Mouse (Mus musculus): Measurements from ENCODE around the gene Tctn1.

Gene Tctn1

GRCm38 (mm10) chr5:122263933-122264905, at the start of gene Tctn1:
Gene Tctn1, minus strand, starts transcription at chr5:122264460.
- peak; percentile 85 for DNase-seq (ENCODE audit: low spot score)

DNA sequence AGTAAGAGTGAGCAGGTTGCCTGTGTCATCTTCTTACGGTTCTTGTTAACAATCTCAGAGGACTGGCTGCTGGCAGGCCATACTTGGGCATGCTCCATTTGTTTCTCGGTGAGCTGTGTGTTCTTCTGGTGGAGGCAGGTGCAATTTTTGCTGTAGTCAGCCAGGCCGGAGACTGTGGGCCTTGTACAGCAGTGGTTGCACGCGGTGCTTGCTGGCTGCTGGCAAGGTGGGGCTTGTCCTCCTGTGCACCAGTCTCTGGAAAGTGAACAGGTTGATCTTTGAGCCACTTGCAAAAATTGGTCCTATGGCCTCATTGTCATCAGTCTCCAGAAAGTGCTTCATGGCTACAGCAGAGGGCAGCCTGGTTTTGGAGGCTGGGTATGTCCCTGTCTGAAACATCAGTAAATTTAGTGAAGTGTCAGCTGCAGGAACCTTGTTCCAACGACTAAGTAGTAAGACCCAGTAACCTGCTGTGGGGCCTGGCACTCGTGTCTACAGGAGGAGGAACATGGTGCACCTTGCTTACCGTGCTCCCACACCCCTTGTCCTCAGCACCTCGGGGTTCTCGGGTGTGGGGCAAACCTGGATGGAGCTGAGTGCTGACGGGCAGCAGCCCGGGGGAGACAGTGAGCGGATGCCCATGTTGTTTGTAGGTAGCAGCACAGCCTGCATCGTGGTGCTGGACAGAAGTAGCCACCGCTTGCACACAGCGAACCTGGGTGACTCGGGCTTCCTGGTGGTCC, 48.9 kb upstream of the Tctn1 start:
- no peak for DNase-seq (ENCODE audit: low spot score)

- no peak for DNase-seq (ENCODE audit: low spot score)
Observed at GRCm38 (mm10) chr5:122312346-122312745, 48.1 kb upstream of the Tctn1 start.

- no peak for DNase-seq (ENCODE audit: low spot score)
Observed at GRCm38 (mm10) chr5:122311692-122312091, 47.4 kb upstream of the Tctn1 start.

GRCm38 (mm10) chr5:122310699-122311098, 46.4 kb upstream of the Tctn1 start:
- no peak for DNase-seq (ENCODE audit: low spot score)

DNA sequence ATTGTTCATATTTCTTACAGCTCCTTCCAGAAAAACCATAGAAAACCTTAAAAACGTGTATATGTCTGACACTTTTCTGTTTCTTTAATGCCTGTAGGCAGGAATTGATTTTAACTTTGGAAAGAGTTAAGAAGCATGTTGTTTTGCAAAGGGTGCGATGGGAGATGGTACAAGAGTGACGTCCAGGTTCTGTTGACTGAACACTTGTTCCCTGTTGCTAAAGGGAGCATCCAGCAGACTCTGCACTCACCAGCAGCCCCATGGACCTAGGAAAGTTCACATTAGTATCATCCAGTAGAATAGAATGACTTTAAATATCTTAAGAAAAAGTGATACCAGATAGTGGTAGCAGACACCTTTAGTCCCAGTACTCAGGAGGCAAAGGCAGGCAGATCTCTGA, 42.3 kb upstream of the Tctn1 start:
- no peak for DNase-seq (ENCODE audit: low spot score)

DNA sequence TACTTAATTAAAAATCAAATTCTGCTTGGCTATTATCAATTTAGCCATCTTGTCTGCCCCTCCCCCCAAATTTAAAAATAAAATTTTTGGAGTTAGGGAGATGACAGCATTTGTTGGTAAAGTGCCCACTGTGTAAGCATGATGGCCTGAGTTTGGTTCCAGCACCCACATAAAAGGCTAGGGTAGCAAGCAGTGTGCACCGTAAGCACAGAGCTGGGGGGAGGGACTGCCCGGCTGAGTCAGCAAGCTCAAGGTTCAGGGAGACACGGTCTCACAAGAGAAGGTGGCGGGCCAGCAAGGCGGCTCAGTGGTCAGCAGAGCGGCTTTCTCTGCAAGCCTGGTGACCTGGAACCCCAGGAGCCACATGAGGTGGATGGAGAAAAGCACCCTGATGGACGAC, 41.2 kb upstream of the Tctn1 start:
- DNase-seq (ENCODE audit: low spot score): no peak

DNA sequence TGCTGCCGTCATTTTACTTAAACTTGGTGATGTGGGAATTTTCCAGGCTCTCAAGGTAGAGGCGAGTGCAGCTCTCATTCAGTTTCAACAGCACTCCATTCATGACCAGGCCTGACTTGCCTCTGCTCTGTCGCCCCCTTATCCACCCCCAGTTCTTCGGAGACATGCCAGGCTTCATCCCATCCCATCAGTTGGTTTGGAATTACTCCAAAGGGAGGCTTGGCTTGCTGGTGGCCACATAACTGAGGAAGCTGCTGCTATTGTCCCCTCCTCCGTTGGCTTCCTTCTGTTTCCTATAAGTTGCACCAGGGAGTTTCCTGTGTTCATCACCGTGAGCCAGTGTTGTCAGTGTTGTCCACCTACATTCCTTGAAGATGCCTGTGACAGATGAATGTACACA, 40.3 kb upstream of the Tctn1 start:
- DNase-seq (ENCODE audit: low spot score): no peak

DNA sequence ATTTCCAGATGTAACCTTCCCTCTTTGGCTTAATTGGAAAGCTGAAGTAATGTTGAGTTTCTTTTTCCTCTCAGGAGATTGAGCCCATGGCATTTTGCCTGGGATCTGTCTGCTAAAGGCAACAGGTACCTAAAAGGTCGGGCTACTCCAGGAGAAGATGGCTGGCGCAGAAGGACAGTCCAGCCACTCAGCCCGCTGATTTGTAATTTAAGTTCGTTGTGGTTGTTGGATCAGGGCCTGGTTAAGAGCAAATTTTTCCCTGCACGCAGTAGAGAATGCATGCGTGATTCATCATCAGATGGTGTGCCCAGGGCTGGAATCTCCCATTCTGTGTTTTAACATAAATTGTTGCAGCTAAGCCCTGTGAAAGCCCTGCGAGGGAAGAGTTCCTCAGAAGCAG, 39.7 kb upstream of the Tctn1 start:
- DNase-seq (ENCODE audit: low spot score): no peak

DNA sequence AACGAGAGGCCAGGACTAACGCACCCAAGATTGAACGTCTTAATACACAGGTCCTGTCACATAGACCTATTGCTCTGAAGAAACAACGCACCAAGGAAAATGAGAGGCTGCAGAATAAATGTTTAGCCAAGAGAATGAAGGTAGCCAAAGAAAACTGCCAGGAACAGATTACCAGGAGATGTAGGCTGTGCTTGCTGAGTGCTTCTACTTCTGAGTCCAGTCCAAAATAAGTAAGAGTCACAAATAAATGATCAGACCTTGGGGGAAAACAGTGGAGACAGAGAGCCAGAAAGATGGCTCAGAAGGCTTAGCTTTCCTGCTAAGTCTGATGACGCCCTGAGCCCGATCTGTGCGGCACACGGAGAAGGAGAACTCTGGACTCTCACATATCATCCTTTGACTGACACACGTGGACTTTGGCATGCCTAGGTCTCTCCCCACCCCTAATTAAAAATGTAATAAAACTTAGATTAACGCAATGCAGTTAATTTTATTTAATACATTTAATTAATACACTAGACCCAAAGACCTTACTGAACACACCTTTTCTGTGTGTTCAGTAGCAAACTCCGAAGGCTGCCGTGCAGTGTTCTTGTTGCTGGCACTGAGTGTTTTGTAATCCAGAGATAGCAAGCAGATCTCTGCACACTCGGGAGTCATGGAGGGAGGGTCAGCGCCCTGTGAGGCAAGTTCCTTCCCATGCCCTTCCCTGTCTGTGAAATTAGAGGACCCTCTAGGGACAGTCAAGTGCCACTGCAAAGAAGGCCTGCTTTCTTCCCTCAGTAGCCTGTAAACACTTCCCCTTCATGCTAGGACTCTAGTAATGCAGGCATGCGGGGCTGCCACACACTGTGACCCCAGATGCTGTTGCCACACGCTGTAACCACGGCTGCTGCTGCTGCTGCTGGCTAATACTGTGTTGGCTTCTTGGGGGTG, 38.8 kb upstream of the Tctn1 start:
- DNase-seq (ENCODE audit: low spot score): no peak

GRCm38 (mm10) chr5:122300071-122300518, 35.8 kb upstream of the Tctn1 start:
- DNase-seq (ENCODE audit: low spot score): no peak

DNA sequence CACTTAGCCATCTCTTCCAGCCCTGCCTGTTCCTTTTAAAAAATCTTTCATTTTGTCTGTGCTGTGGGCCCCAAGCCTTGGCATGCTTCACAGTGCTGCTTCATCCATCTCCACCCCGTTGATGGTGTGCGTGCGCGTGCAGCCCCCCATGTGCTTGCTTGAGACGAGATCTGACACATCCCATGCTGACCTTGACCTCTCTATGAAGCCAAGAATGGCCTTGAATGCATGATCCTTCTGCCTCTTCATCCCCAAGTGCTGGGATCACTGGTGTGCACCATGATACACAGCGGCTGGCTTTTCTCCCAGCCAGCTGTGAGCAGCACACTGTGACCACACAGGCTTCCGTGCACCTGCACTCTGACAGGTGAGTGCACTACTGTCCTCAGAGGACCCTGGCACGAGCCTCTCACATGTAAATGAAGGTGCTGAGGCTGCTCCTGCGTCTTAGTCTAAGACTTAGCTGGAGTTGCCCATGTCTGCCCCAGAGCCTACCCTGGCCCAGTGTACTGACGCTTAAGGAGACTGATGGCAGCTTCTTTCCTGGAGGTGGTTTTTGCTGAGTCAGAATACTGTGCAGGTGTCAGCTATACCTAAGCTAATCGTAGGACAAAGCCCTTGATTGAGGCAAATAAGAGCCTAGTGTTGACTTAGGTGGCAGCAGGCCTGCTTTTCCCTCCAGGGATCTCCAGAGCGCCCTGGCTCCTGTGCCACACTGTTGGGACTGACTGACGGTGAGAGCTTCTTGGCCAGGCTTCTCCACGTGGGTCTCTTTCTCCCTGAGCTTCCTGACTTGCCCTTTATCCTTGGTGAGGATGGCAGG, 31.1 kb upstream of the Tctn1 start:
- DNase-seq (ENCODE audit: low spot score): no peak

- no peak for DNase-seq (ENCODE audit: low spot score)
Observed at GRCm38 (mm10) chr5:122294219-122294735, 30.0 kb upstream of the Tctn1 start.

DNA sequence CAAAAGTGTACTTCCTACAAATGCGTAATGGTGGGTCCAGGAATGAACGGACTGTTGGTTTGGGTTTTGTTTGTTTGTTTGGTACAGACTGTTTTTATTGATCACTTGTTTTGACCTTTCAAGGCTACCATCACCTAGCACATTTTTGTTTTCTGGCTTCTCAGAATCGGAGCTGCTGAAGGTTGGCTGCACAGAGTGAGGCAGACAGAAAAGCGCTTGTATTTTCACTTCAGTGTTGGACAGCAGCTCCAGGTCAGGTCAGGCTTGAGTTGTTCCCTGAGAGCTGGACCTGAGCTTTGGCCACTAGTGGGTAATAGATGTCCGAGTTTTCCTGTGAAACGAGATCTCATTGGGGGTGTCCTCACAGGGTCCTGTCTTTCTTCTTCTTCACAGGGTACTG, 28.9 kb upstream of the Tctn1 start:
- no peak for DNase-seq (ENCODE audit: low spot score)

GRCm38 (mm10) chr5:122291553-122292339, 27.5 kb upstream of the Tctn1 start:
- no peak for DNase-seq (ENCODE audit: low spot score)

DNA sequence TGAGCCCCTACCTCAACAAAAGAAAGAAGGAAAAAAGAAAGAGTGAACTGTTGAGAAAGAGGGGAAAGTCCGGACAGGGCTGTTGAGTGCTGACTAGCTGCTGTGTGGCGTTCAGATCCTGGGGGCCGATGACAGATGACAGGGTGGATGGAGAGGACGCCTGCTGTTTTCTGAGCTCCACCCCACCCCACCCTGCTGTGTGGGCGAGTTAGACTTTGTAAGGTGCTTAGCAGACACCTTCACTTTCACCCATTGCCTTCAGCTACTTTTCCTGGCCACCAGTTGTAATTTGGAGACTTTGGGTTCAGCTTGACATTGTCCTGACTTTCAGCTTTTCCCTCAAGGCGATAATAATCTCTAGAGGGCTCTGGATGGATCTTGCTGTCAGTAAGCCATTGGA, 26.9 kb upstream of the Tctn1 start:
- no peak for DNase-seq (ENCODE audit: low spot score)

DNA sequence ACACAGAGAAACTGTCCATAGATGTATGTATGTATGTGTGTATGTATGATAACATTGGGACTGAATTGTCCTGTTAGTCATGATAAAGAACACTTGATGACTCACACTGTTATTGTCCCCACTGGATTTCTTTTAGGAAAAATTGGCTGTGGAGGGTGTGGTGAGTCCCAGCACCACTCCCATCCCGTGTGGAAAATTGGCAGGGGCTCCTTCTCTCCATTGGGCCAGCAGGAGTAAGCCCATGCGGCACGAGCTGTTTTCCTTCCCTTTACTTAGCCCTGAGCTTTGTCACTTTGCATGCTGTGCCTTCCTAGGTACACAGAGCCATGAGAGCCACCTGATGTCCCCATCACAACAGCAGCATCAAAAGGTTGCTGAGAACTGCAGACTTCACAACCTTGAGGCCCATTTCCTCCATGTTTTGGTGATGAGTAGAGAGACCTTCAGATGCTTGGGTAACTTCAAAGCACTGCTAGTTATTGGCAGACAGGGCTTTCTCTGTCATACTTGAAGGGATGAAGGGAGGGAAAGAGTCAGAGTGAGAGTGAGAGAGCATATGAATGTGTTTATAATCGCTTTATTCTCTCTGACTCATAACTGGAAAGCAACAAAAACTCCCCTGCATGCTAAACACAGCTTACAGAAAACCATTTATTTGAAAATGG, 24.0 kb upstream of the Tctn1 start:
- no peak for DNase-seq (ENCODE audit: low spot score)

DNA sequence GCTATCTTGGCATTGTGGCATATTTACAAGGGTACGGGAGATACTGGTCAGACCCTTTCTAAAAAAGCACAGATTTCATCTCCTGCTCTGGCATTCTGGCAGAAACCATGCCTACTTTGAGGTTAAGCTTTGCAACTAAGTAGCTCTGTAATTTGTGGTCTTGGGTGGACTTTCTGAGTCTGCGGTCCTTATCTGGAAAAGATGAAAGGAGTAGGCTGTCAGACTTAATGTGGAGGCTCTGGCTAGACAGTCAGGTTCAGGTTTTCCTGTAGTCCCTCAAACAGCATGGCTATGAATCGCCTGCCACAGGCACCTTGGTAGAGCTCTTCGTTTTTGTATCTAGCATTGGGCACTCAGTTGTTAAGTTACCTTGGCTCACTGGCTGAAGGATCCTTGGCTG, 22.8 kb upstream of the Tctn1 start:
- DNase-seq (ENCODE audit: low spot score): no peak

DNA sequence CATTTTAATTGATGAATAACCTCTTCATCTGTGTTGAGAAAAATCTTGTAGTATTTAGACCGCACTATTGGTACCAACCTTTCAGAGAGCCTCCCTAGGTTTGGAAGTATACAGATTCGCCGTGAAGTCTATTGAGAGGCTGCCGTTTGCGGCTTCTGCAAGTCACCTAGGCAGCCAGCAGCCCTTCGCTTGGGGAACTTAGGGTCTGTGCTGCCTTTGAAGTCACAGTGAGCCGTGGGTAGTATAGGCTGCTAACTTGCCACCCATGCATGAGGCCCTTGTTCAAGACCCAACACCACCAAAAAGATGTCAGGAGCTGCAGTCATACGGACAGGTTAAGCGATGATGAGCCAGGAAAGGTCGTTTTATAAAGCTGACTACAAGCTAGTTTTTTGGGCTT, 21.9 kb upstream of the Tctn1 start:
- DNase-seq (ENCODE audit: low spot score): no peak

GRCm38 (mm10) chr5:122285767-122286150, 21.5 kb upstream of the Tctn1 start:
- no peak for DNase-seq (ENCODE audit: low spot score)
